Mouse (Mus musculus) T-cell, adult 2 months (primary cell): ENCODE data around the gene Il11ra1.
A peak's percentile ranks its signal among the peaks of the same experiment; 100 is the strongest.

Experiments used
- DNase-seq: peaks from one replicate; pipeline ENCODE4 v3.0.0; 2022; ENCODE audit warnings: low spot score

Gene Il11ra1

GRCm38 (mm10) chr4:41710229-41710628 lies 10.4 kb downstream of the Il11ra1 start:
- DNase-seq: no peak

- no peak for DNase-seq
These were observed 12.1 kb downstream of the Il11ra1 start for GRCm38 (mm10) chr4:41711705-41712375.

GRCm38 (mm10) chr4:41712421-41713196 lies 12.8 kb downstream of the Il11ra1 start:
- DNase-seq: no peak

GRCm38 (mm10) chr4:41713197-41714067 lies 13.6 kb downstream of the Il11ra1 start, which contains the start of gene Rpp25l:
Gene Rpp25l, minus strand, starts transcription at chr4:41713534.
- peak; percentile 71 for DNase-seq

- DNase-seq: peak; percentile 42
These were observed 14.5 kb downstream of the Il11ra1 start for GRCm38 (mm10) chr4:41714276-41714675.

GRCm38 (mm10) chr4:41715082-41715481 lies 15.3 kb downstream of the Il11ra1 start:
- DNase-seq: no peak

- DNase-seq: peak; percentile 49
These were observed 15.8 kb downstream of the Il11ra1 start for GRCm38 (mm10) chr4:41715596-41715995.

- DNase-seq: no peak
These were observed 17.0 kb downstream of the Il11ra1 start for GRCm38 (mm10) chr4:41716834-41717233.

GRCm38 (mm10) chr4:41722918-41723351 lies 23.1 kb downstream of the Il11ra1 start, which contains the start of gene Dctn3:
Gene Dctn3, minus strand, starts transcription at chr4:41723170.
- peak; percentile 89 for DNase-seq

- no peak for DNase-seq
These were observed 27.2 kb downstream of the Il11ra1 start for GRCm38 (mm10) chr4:41726826-41727621.

- DNase-seq: no peak
These were observed 31.4 kb downstream of the Il11ra1 start, which contains the start of gene Arid3c for GRCm38 (mm10) chr4:41731052-41731765. Gene Arid3c, minus strand, starts transcription at chr4:41731142.

GRCm38 (mm10) chr4:41737602-41738255 lies 37.9 kb downstream of the Il11ra1 start:
- DNase-seq: peak; percentile 80

GRCm38 (mm10) chr4:41738256-41738603 lies 38.4 kb downstream of the Il11ra1 start:
- DNase-seq: no peak

GRCm38 (mm10) chr4:41739260-41739659 lies 39.5 kb downstream of the Il11ra1 start:
- no peak for DNase-seq

- DNase-seq: peak; percentile 20
These were observed 40.8 kb downstream of the Il11ra1 start for GRCm38 (mm10) chr4:41740380-41741157.

- peak; percentile 93 for DNase-seq
These were observed 41.4 kb downstream of the Il11ra1 start for GRCm38 (mm10) chr4:41741158-41741560.

GRCm38 (mm10) chr4:41744131-41744530 lies 44.3 kb downstream of the Il11ra1 start:
- no peak for DNase-seq

GRCm38 (mm10) chr4:41745021-41745420 lies 45.2 kb downstream of the Il11ra1 start:
- no peak for DNase-seq

GRCm38 (mm10) chr4:41754797-41755337 lies 55.1 kb downstream of the Il11ra1 start, which contains the start of gene Galt:
Gene Galt, plus strand, starts transcription at chr4:41755228.
- no peak for DNase-seq
